Mouse (Mus musculus) thymus, adult 2 months (tissue): ENCODE results near the gene Ugt3a1.

Experiments used
- CTCF ChIP-seq: fragments of 200-500 bp; IDR thresholded peaks from 2 replicates; pipeline ENCODE4 v1.5.1; 2012; ENCODE audit warnings: mild to moderate bottlenecking, control low read depth, low read length, moderate library complexity, borderline replicate concordance; ENCODE audit not compliant: control insufficient read depth, poor library complexity, insufficient read depth; ENCODE audit errors: extremely low read depth
- POLR2A ChIP-seq: fragments of 200-500 bp; IDR thresholded peaks from 2 replicates; pipeline ENCODE4 v1.6.1; 2012; ENCODE audit warnings: mild to moderate bottlenecking, low read length, control low read depth, moderate library complexity; ENCODE audit not compliant: control insufficient read depth, poor library complexity, insufficient read depth; ENCODE audit errors: extremely low read depth

DNA sequence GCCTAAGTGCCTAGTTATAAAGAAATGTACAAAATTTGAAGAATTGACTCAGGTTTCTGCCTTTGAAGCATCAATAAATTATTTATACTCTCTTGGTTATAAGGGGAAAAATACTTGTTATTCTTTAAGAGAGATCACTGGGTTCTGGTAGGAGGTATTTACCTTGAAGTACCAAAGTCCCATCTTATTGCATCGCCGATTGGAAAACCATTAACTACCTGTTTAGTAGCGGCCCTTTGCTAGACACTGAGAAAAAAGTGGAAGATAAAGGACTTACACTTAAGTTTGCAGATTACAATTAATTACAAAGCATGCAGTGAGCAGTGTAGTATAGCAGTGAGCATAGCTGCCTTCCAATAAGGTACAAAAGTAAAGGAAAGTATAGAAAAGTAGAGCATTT lies 23.8 kb upstream of the Ugt3a1 start:
- no peak for TF ChIP-seq CTCF
- no peak for TF ChIP-seq POLR2A
